In genomic region chr8:71530735-71531467, GRCm38 (mm10) we compare ENCODE assay signal across 8 mouse cellular contexts. TPM values are rescaled to one million over a fixed set of nuclear protein-coding genes. Genes with fewer than 3 reads are reported as not detected.
DNase-seq lines count a peak whose midpoint lies in the region; ATAC-seq and TF ChIP-seq lines count a peak whose summit lies in the region.
"Not testable (repeated sequence)": the region's sequence is repeated elsewhere in the genome, so short reads cannot be mapped to it uniquely, and the experiment has no call there.

No protein-coding gene starts in this region.

- H3K4me2 ChIP-seq in lung, embryonic 14.5 days, result not testable (repeated sequence)

- 70% methylated on average over 5 of the region's 12 CpGs for WGBS in lung, embryonic 14.5 days

- H3K9ac ChIP-seq in lung, embryonic 14.5 days, result not testable (repeated sequence)

- not testable (repeated sequence) for H3K27me3 ChIP-seq in lung, embryonic 14.5 days (ENCODE audit: insufficient read depth, low read length)

- DNase-seq in 416B (ENCODE audit: low read depth) (peak; percentile 78), R1 (ENCODE audit: low read depth, low spot score) (peak; percentile 89)
- peak; percentile 70 for DNase-seq in cerebellum, adult 11-12 months
- DNase-seq in embryo, embryonic 11 days, result peak; percentile 55
- DNase-seq in induced T-regulatory cell, adult 2 months (ENCODE audit: low read depth), result peak; percentile 61
- peak; percentile 64 for DNase-seq in layer of hippocampus, adult 11-12 months (ENCODE audit: low spot score)
- peak; percentile 69 for DNase-seq in lung, embryonic 14.5 days
- DNase-seq in retina, postnatal 1 day, result peak; percentile 54

- not testable (repeated sequence) for ATAC-seq in lung, embryonic 14.5 days (ENCODE audit: insufficient read depth)

- peak; percentile 59 for TF ChIP-seq CTCF in lung, embryonic 14.5 days (IDR thresholded peaks at IDR 0.05; ENCODE audit: low read depth)

- not testable (repeated sequence) for H3K4me1 ChIP-seq in lung, embryonic 14.5 days (ENCODE audit: insufficient read depth)

- H3K36me3 ChIP-seq in lung, embryonic 14.5 days (ENCODE audit: insufficient read depth), result not testable (repeated sequence)

- H3K9me3 ChIP-seq in lung, embryonic 14.5 days (ENCODE audit: low read depth, low read length), result not testable (repeated sequence)

- not testable (repeated sequence) for H3K4me3 ChIP-seq in lung, embryonic 14.5 days (ENCODE audit: low read depth, low read length)

- H3K27ac ChIP-seq in lung, embryonic 14.5 days (ENCODE audit: low read depth), result not testable (repeated sequence)

RNA-seq across cellular contexts. Expression of gene Ccdc194, which starts 5.4 kb away (rescaled TPM):
- 1.0 TPM in 2 replicates for polyA plus RNA-seq in lung, embryonic 14.5 days (2014; fragmentation: Nextera tagmentation; extraction: Ambion mirVana)

RNA-seq across cellular contexts. Expression of gene Bst2, which starts 6.4 kb away (rescaled TPM):
- 15.0 and 16.6 TPM in 2 replicates for polyA plus RNA-seq in lung, embryonic 14.5 days (2014; fragmentation: Nextera tagmentation; extraction: Ambion mirVana)

RNA-seq across cellular contexts. Expression of gene Mvb12a, which starts 11.8 kb away (rescaled TPM):
- 89.3 and 106 TPM in 2 replicates for polyA plus RNA-seq in lung, embryonic 14.5 days (2014; fragmentation: Nextera tagmentation; extraction: Ambion mirVana)

RNA-seq across cellular contexts. Expression of gene Plvap, which starts 19.3 kb away (rescaled TPM):
- 123 and 135 TPM in 2 replicates for polyA plus RNA-seq in lung, embryonic 14.5 days (2014; fragmentation: Nextera tagmentation; extraction: Ambion mirVana)

RNA-seq across cellular contexts. Expression of gene Tmem221, which starts 27.8 kb away (rescaled TPM):
- 1.9 and 3.2 TPM in 2 replicates for polyA plus RNA-seq in lung, embryonic 14.5 days (2014; fragmentation: Nextera tagmentation; extraction: Ambion mirVana)
